Mouse (Mus musculus): ENCODE measurements around the gene Cdh4.

DNA sequence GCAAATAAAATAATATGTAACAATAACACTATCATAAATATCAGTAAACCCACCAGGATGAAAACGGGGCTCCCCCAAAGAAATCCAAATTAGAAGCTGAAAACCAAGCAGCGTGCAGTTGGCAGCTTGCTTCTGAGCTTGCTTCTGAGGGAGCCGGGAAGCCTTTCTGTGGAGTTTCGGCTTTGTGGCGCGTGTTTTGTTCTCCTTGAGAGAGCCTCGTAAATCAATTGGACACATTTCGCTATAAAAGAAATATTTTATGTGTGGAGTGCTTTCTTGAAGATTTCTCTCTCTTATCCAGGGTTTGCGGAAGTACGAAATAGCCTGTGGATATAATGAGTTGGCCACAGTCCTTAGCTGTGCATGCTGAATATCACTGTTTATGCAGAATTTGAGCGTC lies 131.1 kb downstream of the Cdh4 start:
- no peak for TF ChIP-seq CTCF (IDR thresholded peaks at IDR 0.05; ENCODE audit: borderline replicate concordance, extremely low read depth, insufficient read depth, insufficient read length)
- no peak for TF ChIP-seq POLR2A (IDR thresholded peaks at IDR 0.05; ENCODE audit: borderline replicate concordance, extremely low read depth, insufficient read depth, insufficient read length, poor library complexity, severe bottlenecking)

Data from brain, embryonic 14.5 days (tissue).